Mouse (Mus musculus): Measurements from ENCODE around the gene Cep135. TPM values are rescaled to one million over a fixed set of nuclear protein-coding genes. Genes with fewer than 3 reads are reported as not detected.

Gene Cep135
- polyA plus RNA-seq, 1 experiment: 10.8 TPM

DNA sequence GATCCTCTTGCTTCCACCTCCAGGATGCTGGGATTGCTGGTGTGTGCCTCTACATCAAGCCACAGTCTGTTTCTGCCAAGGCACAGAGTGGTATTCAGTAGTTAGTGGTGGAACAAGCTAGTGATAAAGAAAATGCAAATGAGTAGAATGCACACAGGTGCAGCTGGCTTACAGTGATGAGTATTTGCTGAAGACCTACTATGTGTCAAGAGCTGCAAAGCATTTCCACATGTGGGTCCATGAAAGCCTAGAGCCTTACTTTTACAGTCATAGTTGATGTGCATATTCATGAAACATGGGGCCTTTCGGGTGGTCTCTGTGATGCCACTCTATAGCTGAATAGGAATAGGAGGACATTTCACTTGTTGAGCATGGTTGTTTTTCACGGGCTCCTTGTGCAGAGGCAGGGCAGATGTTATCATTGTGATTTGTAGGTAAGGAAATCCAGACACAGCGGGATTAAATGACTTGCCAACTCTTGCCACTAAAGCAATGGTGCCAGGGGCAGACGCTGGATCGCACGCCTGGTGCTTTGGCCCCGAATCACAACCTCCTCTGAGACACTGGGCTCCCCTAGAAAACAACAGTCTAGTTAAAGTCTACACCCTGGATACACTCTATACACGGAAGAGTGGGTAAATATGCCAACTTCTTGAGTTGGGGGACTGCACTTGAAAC is 71.6 kb downstream of the Cep135 start:
- Histone ChIP-seq H3K27ac (ENCODE audit: insufficient read depth, low read length) (no peak overlapping the region), H3K27me3 (ENCODE audit: control insufficient read depth, insufficient read depth, low read length, poor library complexity, severe bottlenecking) (peaks cover 9% of the 10 kb centered on the region), H3K9me3 (replicated peaks; ENCODE audit: control insufficient read depth, insufficient read depth, low read length, poor library complexity, severe bottlenecking) (no peaks in the 10 kb centered on the region), H3K9ac (ENCODE audit: low read depth, poor library complexity, severe bottlenecking) (no peak overlapping the region), H3K36me3 (ENCODE audit: control insufficient read depth, insufficient read depth, low read length, poor library complexity, severe bottlenecking) (no peaks in the 10 kb centered on the region), H3K4me1 (ENCODE audit: control insufficient read depth, insufficient read depth, low read length) (no peaks in the 10 kb centered on the region), H3K4me3 (ENCODE audit: low read depth, low read length) (no peak overlapping the region)
- TF ChIP-seq POLR2A (IDR thresholded peaks at IDR 0.05; ENCODE audit: insufficient read depth, low read length): no peak
- no peak for TF ChIP-seq EP300 (IDR thresholded peaks at IDR 0.05; ENCODE audit: insufficient read depth, low read depth, low read length)
- TF ChIP-seq CTCF (IDR thresholded peaks at IDR 0.05; ENCODE audit: low read depth, low read length): no peak

DNA sequence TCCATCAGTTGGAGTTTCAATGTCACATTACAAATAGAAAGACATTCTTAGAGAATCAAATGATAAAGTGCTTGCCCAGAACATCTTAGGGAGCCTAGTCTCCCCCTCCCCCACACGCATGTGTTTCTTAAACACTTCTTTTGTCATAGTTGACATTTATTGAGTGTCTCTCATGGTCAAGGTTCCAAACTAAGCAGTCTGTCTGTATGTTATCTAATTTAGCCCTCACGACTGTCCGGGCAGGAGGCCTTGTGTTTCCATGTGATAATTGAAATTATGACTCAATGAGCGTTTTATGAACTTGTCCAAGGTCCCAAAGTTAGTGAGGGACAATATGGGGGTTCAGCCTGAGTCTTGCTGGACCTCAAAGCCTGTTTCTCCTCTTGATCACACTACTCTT is 72.8 kb downstream of the Cep135 start:
- Histone ChIP-seq H3K27me3 (ENCODE audit: control insufficient read depth, insufficient read depth, low read length, poor library complexity, severe bottlenecking) (peaks cover 9% of the 10 kb centered on the region), H3K27ac (ENCODE audit: insufficient read depth, low read length) (no peak overlapping the region), H3K9ac (ENCODE audit: low read depth, poor library complexity, severe bottlenecking) (no peak overlapping the region), H3K4me1 (ENCODE audit: control insufficient read depth, insufficient read depth, low read length) (no peaks in the 10 kb centered on the region), H3K9me3 (replicated peaks; ENCODE audit: control insufficient read depth, insufficient read depth, low read length, poor library complexity, severe bottlenecking) (no peaks in the 10 kb centered on the region), H3K36me3 (ENCODE audit: control insufficient read depth, insufficient read depth, low read length, poor library complexity, severe bottlenecking) (no peaks in the 10 kb centered on the region), H3K4me3 (ENCODE audit: low read depth, low read length) (no peak overlapping the region)
- TF ChIP-seq POLR2A (IDR thresholded peaks at IDR 0.05; ENCODE audit: insufficient read depth, low read length): no peak
- no peak for TF ChIP-seq CTCF (IDR thresholded peaks at IDR 0.05; ENCODE audit: low read depth, low read length)
- no peak for TF ChIP-seq EP300 (IDR thresholded peaks at IDR 0.05; ENCODE audit: insufficient read depth, low read depth, low read length)

DNA sequence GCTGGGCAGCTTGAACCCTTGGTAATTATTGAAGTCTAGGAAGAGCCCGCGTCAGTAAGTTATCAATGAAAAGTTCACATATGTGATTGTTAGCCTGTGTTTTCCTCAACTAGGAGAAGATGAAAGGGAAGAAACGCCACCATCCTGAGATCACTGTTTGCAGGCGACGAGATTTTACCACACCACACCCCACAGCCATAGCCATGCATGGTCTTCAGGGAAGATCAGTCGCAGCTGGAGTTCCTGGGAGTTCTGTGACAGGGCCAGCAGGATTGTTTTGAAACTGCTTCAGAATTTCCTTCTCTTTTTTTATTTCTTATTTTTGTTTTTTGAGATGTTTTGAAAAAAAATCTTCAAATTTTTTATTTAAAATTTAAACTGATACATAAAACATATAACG is 76.4 kb downstream of the Cep135 start:
- Histone ChIP-seq H3K27ac (ENCODE audit: insufficient read depth, low read length) (no peak overlapping the region), H3K9me3 (replicated peaks; ENCODE audit: control insufficient read depth, insufficient read depth, low read length, poor library complexity, severe bottlenecking) (no peaks in the 10 kb centered on the region), H3K4me3 (ENCODE audit: low read depth, low read length) (no peak overlapping the region), H3K36me3 (ENCODE audit: control insufficient read depth, insufficient read depth, low read length, poor library complexity, severe bottlenecking) (no peaks in the 10 kb centered on the region), H3K27me3 (ENCODE audit: control insufficient read depth, insufficient read depth, low read length, poor library complexity, severe bottlenecking) (no peaks in the 10 kb centered on the region; the same call in 1 of the 2 replicates), H3K4me1 (ENCODE audit: control insufficient read depth, insufficient read depth, low read length) (no peaks in the 10 kb centered on the region), H3K9ac (ENCODE audit: low read depth, poor library complexity, severe bottlenecking) (no peak overlapping the region)
- TF ChIP-seq EP300 (IDR thresholded peaks at IDR 0.05; ENCODE audit: insufficient read depth, low read depth, low read length) (no peak), POLR2A (IDR thresholded peaks at IDR 0.05; ENCODE audit: insufficient read depth, low read length) (no peak), CTCF (IDR thresholded peaks at IDR 0.05; ENCODE audit: low read depth, low read length) (no peak)

DNA sequence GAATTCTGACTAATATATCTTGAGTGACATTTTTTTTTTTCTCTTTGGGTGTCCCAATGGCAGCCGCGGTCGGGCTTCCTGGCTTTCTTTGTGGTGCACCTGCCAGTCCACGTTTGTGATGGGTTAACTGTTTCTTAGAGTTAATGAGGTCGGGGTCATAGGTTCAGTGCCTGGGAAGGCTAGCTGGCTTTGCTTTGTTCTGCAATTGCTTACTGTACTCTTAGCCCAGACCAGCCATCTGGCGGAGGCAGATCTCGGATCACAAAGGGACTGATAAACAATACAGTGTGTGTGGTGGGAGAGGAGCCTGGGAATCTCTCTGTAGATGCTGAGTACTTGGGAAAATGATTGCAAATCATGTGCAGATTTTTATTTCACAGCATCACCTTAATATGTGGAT is 76.9 kb downstream of the Cep135 start:
- H3K27ac ChIP-seq (ENCODE audit: insufficient read depth, low read length): no peak overlapping the region

DNA sequence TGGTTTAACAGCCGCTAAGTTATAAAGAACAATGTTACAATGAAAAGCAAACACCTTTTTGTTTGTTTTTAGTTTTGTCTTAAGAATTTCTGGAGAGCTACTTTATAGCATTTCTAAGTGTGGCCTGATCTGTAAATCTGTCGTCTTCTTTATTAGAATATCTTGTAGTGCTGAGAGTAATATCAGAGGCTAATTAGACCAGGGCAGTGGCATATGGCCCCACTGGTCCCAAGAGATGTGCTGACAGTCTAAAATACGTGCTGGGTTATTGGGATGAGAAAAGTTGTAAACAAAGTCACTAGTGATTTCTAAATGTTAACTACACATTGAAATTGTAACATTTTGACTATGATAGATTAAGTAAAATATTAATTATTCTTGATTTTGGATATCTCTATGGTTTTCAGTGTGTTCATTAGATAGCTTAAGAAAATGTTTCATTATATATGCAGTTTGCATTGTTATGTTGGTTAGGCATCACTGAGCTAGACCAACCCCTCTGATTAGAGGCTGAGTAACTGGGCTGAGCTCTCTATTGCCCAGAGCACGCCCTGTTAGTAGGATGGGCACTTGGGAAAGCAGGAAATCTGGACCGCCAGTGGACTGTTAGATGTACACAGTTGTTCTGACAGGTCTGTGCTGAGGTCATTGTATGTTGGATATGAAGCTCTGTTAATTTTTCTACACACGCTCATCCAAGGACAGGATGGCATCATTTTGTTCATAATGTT is 77.7 kb downstream of the Cep135 start:
- H3K27ac ChIP-seq (ENCODE audit: insufficient read depth, low read length): no peak overlapping the region
- H3K27me3 ChIP-seq (ENCODE audit: control insufficient read depth, insufficient read depth, low read length, poor library complexity, severe bottlenecking): no peaks in the 10 kb centered on the region; the same call in 1 of the 2 replicates

More for the DNA sequence above, 76.9 kb downstream of the Cep135 start:
- Histone ChIP-seq H3K9ac (ENCODE audit: low read depth, poor library complexity, severe bottlenecking) (no peak overlapping the region), H3K4me1 (ENCODE audit: control insufficient read depth, insufficient read depth, low read length) (no peaks in the 10 kb centered on the region), H3K4me3 (ENCODE audit: low read depth, low read length) (no peak overlapping the region), H3K27me3 (ENCODE audit: control insufficient read depth, insufficient read depth, low read length, poor library complexity, severe bottlenecking) (no peaks in the 10 kb centered on the region; the same call in 1 of the 2 replicates), H3K36me3 (ENCODE audit: control insufficient read depth, insufficient read depth, low read length, poor library complexity, severe bottlenecking) (no peaks in the 10 kb centered on the region), H3K9me3 (replicated peaks; ENCODE audit: control insufficient read depth, insufficient read depth, low read length, poor library complexity, severe bottlenecking) (no peaks in the 10 kb centered on the region)
- TF ChIP-seq POLR2A (IDR thresholded peaks at IDR 0.05; ENCODE audit: insufficient read depth, low read length): no peak
- TF ChIP-seq EP300 (IDR thresholded peaks at IDR 0.05; ENCODE audit: insufficient read depth, low read depth, low read length): no peak
- TF ChIP-seq CTCF (IDR thresholded peaks at IDR 0.05; ENCODE audit: low read depth, low read length): no peak

DNA sequence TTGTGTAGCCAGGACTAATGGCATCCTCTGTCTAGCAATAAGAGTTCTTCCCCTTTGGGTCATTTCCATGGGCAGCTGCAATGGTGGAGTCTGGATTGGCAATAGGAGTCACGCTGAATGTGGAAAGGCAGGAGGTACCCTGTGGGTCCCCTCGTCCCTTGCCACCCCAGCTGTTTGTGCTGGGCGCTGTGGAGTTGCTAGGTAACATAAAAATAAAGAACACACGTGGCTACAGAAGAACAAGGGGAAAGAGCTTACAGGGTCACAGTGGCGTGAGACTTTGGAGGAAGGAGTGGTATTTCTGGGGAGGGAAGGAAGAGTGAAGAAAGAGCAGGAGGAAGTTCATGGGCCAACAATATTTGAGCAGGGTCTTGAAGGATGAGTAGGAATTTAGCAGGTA is 79.6 kb downstream of the Cep135 start:
- Histone ChIP-seq H3K27ac (ENCODE audit: insufficient read depth, low read length) (no peak overlapping the region), H3K4me3 (ENCODE audit: low read depth, low read length) (no peak overlapping the region), H3K4me1 (ENCODE audit: control insufficient read depth, insufficient read depth, low read length) (no peaks in the 10 kb centered on the region), H3K36me3 (ENCODE audit: control insufficient read depth, insufficient read depth, low read length, poor library complexity, severe bottlenecking) (no peaks in the 10 kb centered on the region), H3K9ac (ENCODE audit: low read depth, poor library complexity, severe bottlenecking) (no peak overlapping the region), H3K9me3 (replicated peaks; ENCODE audit: control insufficient read depth, insufficient read depth, low read length, poor library complexity, severe bottlenecking) (no peaks in the 10 kb centered on the region), H3K27me3 (ENCODE audit: control insufficient read depth, insufficient read depth, low read length, poor library complexity, severe bottlenecking) (no peaks in the 10 kb centered on the region; the same call in 1 of the 2 replicates)
- no peak for TF ChIP-seq CTCF (IDR thresholded peaks at IDR 0.05; ENCODE audit: low read depth, low read length)
- TF ChIP-seq POLR2A (IDR thresholded peaks at IDR 0.05; ENCODE audit: insufficient read depth, low read length): no peak
- TF ChIP-seq EP300 (IDR thresholded peaks at IDR 0.05; ENCODE audit: insufficient read depth, low read depth, low read length): no peak

More for the DNA sequence above, 77.7 kb downstream of the Cep135 start:
- TF ChIP-seq EP300 (IDR thresholded peaks at IDR 0.05; ENCODE audit: insufficient read depth, low read depth, low read length) (no peak), POLR2A (IDR thresholded peaks at IDR 0.05; ENCODE audit: insufficient read depth, low read length) (no peak), CTCF (IDR thresholded peaks at IDR 0.05; ENCODE audit: low read depth, low read length) (no peak)
- Histone ChIP-seq H3K4me3 (ENCODE audit: low read depth, low read length) (no peak overlapping the region), H3K36me3 (ENCODE audit: control insufficient read depth, insufficient read depth, low read length, poor library complexity, severe bottlenecking) (no peaks in the 10 kb centered on the region), H3K4me1 (ENCODE audit: control insufficient read depth, insufficient read depth, low read length) (no peaks in the 10 kb centered on the region), H3K9ac (ENCODE audit: low read depth, poor library complexity, severe bottlenecking) (no peak overlapping the region), H3K9me3 (replicated peaks; ENCODE audit: control insufficient read depth, insufficient read depth, low read length, poor library complexity, severe bottlenecking) (no peaks in the 10 kb centered on the region)

Data from ES-Bruce4 (cell line).